Mouse (Mus musculus): ENCODE results near the gene R3hdml. TPM values are rescaled to one million over a fixed set of nuclear protein-coding genes. Genes with fewer than 3 reads are reported as not detected.

R3hdml gene
- not detected in 2 replicates for polyA plus RNA-seq (2012; ENCODE audit: low replicate concordance)

GRCm38 (mm10) chr2:163492018-163492417 lies at the start of gene R3hdml:
Gene R3hdml (plus strand): TSS chr2:163492318.

DNA sequence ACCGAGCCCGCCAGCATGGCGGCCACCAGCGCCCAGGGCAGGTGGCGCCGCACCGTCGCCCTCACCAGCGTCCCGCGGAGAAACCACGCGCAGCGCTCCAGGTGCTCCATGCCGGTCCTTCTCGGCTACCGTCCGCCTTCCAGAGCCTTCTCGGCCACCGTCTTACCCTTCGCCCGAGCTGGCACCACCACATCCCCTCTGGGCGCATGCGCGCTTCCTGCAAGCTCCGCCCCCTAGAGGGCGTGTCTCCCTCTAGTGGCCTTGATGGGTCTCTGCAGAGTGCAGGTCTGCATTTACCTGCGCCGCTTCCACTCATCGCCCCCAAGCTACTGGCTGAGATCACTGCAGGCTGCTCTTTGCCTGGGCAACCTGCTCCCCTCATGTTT lies 19.7 kb upstream of the R3hdml start, which contains the start of gene Fitm2:
TSS of gene Fitm2 (minus strand) at position 164 of the 386 bp plus-strand sequence.

DNA sequence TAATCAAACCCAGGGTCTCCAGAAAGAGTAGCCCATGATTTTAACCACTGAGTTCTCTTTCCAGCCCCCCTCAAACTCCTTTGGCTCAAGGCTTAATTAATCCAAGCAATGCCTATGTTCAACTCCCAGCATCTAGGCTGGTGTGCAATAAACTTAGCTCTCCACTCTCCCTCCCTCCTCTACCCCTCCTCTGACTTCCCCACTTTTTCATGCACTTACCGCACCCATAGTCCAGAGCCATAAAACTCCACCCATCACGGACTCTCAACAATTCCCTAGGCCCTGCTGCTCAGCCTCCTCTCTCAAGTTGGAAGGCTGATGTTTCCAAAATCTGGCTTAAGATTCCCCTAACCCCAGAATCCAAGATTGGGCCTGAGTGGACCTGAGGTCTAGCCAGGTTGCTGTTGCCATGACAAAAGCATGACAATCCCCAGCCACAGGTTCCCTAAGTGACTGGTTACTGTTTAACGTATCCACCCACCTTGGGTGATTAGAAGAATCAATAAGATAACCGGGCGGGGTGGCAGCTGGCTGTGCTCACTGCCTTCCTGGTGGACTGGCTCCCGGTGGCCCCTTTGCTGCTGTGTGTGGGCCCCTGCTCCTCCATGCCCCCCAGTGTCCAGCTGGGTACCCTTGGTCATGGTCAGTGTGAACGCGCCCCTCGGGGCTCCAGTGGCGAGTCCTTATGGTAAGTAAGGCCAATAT lies 14.3 kb downstream of the R3hdml start, which contains the start of gene Hnf4a:
TSS of gene Hnf4a (plus strand) at position 509 of the 705 bp plus-strand sequence.

Other genes with a start within 250 kb of the R3hdml start
- 0.03 and 0.04 TPM in 2 replicates for gene Jph2, start 94.3 kb upstream of the R3hdml start, polyA plus RNA-seq (2012; ENCODE audit: low replicate concordance)
- 6.1 and 6.9 TPM in 2 replicates for gene Oser1, start 67.6 kb upstream of the R3hdml start, polyA plus RNA-seq (2012; ENCODE audit: low replicate concordance)
- gene Gdap1l1, start 53.8 kb upstream of the R3hdml start, polyA plus RNA-seq (2012; ENCODE audit: low replicate concordance): not detected in 2 replicates
- 2.7 and 3.3 TPM in 2 replicates for gene Fitm2, start 19.7 kb upstream of the R3hdml start, polyA plus RNA-seq (2012; ENCODE audit: low replicate concordance)
- 0.16 TPM in 1 of 2 replicates, not detected in the other for gene Hnf4a, start 14.5 kb downstream of the R3hdml start, polyA plus RNA-seq (2012; ENCODE audit: low replicate concordance)
- gene Ttpal, start 110.0 kb downstream of the R3hdml start, polyA plus RNA-seq (2012; ENCODE audit: low replicate concordance): 55.9 and 120 TPM in 2 replicates
- gene Serinc3, start 152.8 kb downstream of the R3hdml start, polyA plus RNA-seq (2012; ENCODE audit: low replicate concordance): 147 and 245 TPM in 2 replicates
- 531 and 907 TPM in 2 replicates for gene Pkig, start 166.1 kb downstream of the R3hdml start, polyA plus RNA-seq (2012; ENCODE audit: low replicate concordance)

Data from hematopoietic multipotent progenitor cell, adult 10-12 weeks (in vitro differentiated cells).